Mouse (Mus musculus) spleen, adult 2 months (tissue): ENCODE data around the gene Rad51b. TPM values are rescaled to one million over a fixed set of nuclear protein-coding genes. Genes with fewer than 3 reads are reported as not detected.

Experiments used
- DNase-seq, 2 experiments: peaks; one replicate each; pipeline versions ENCODE4 v3.0.0 to v3.0.0-alpha.2; 2012 to 2021; ENCODE audit warnings: low spot score in 2 of 2, low read depth in 1 of 2
- H3K27ac ChIP-seq: fragments of 200-500 bp; 2 replicates; pipeline ENCODE4 v1.5.1; 2012; ENCODE audit warnings: low read length, inconsistent platforms; ENCODE audit not compliant: insufficient read depth
- H3K27me3 ChIP-seq: fragments of 200-500 bp; 2 replicates; pipeline ENCODE4 v1.6.1; 2012; ENCODE audit warnings: mild to moderate bottlenecking, moderate library complexity, low read length, inconsistent platforms; ENCODE audit not compliant: control insufficient read depth, insufficient read depth
- H3K36me3 ChIP-seq: fragments of 200-500 bp; 2 replicates; pipeline ENCODE4 v1.6.1; 2012; ENCODE audit warnings: mild to moderate bottlenecking, low read length, inconsistent platforms; ENCODE audit not compliant: control insufficient read depth, insufficient read depth
- H3K4me1 ChIP-seq: fragments of 200-500 bp; 2 replicates; pipeline ENCODE4 v1.6.1; 2011; ENCODE audit warnings: inconsistent platforms; ENCODE audit not compliant: control insufficient read depth, insufficient read depth, insufficient read length
- H3K4me3 ChIP-seq: fragments of 200-500 bp; 2 replicates; pipeline ENCODE4 v1.5.1; 2011; ENCODE audit warnings: mild to moderate bottlenecking, inconsistent platforms; ENCODE audit not compliant: insufficient read depth, insufficient read length; ENCODE audit errors: extremely low read depth
- CTCF ChIP-seq: fragments of 200-500 bp; IDR thresholded peaks from 2 replicates; pipeline ENCODE4 v1.5.1; 2011; ENCODE audit warnings: mild to moderate bottlenecking, inconsistent platforms; ENCODE audit not compliant: insufficient read depth, insufficient read length, insufficient replicate concordance; ENCODE audit errors: extremely low read depth
- POLR2A ChIP-seq: fragments of 200-500 bp; IDR thresholded peaks from 2 replicates; pipeline ENCODE4 v1.6.1; 2011; ENCODE audit warnings: low read depth, low read length, inconsistent platforms
- whole genome bisulfite sequencing: fragments of 180-500 bp; shearing (Covaris S2); methylation state at CpG from one replicate; pipeline ENCODE4 v1.1.7; 2018; 5-methylcytosine and 5-hydroxymethylcytosine counted together
- polyA plus RNA-seq: library from polyadenylated mRNA; depleted of rRNA; stranded (reverse); fragments of >200 nt; gene quantifications from 2 replicates; pipeline ENCODE4 v1.2.3, GENCODE M21; 2012

Gene Rad51b
- polyA plus RNA-seq, 1 experiment = 0.26 TPM

DNA sequence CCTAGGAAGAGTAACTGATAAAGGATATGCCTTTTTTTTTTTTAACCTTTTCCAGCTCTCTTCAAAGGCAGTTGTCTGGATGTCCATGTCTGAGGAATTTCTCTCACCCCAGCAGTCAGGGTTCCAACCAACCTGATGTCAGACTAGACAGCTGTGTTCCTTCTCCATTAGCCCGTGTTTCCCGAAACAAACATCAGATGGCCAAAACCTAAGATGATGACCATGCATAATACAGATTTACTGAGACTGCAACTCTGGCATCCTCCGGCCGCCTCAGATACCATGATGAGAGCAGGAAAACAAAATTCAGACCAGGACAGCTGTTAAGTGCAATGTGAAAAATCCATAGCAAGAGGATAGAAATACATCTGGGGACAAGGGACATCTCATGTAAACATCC lies 460.7 kb downstream of the Rad51b start:
- Histone ChIP-seq H3K4me3 (no peak overlapping the region), H3K27me3 (no peaks in the 10 kb centered on the region), H3K27ac (no peak overlapping the region), H3K36me3 (no peaks in the 10 kb centered on the region), H3K4me1 (peaks cover 10% of the 10 kb centered on the region; the same call in 1 of the 2 replicates)
- 83% methylated on average over 4 of the region's 4 CpGs for WGBS
- DNase-seq = no peak
- TF ChIP-seq CTCF = no peak
- TF ChIP-seq POLR2A = no peak

- TF ChIP-seq CTCF = no peak
- TF ChIP-seq POLR2A = no peak
- peak overlapping the region; percentile 34; the same call in 1 of the 2 replicates for H3K27ac ChIP-seq
- no peak overlapping the region for H3K4me3 ChIP-seq
- peaks cover 10% of the 10 kb centered on the region; the same call in 1 of the 2 replicates for H3K4me1 ChIP-seq
- WGBS = 67% methylated on average over 8 of the region's 8 CpGs
- no peaks in the 10 kb centered on the region for H3K36me3 ChIP-seq
- DNase-seq = no peak
- H3K27me3 ChIP-seq = no peaks in the 10 kb centered on the region
Measured at GRCm38 (mm10) chr12:79759180-79759902, 462.3 kb downstream of the Rad51b start.

DNA sequence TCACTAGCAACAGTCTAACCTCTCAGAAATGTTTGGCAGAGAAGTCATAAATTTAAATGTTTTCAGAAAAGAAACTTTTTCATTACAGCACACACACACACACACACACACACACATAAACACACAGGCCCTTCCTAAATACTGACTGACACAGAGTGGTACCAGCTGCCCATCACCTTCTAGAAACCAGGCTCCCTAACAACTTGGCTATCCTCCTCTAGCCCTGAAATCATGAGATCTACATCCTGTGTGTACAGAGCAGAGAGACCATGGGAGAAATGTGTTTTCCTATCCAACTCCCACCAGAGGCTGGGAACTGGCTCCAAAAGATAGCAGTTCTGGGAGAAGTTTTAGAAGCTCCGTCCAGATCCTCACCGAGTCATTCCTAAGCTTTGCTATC lies 464.1 kb downstream of the Rad51b start:
- Histone ChIP-seq H3K4me1 (peaks cover 13% of the 10 kb centered on the region; the same call in 1 of the 2 replicates), H3K36me3 (no peaks in the 10 kb centered on the region), H3K4me3 (no peak overlapping the region), H3K27ac (no peak overlapping the region), H3K27me3 (no peaks in the 10 kb centered on the region)
- WGBS = 94% methylated on average over 2 of the region's 2 CpGs
- TF ChIP-seq CTCF (no peak), POLR2A (no peak)
- DNase-seq = no peak

DNA sequence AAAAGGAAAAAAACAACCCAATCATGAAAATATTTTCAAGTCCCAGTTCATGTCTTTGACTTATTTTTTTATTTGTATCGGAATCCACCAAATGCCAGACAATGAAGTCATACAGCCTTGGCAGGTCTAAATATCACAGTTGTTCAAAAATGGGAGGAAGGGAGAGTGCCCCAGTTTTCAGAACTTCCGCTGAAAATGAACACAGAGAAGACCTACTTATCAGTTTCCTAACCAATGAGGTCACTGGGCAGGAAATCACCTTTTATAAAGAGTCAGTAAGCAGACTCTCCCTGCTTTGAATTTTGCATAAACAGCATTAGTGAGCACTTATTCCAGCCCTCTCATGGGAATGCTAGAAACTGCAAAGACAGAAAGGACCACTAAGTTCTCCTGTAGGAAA lies 465.0 kb downstream of the Rad51b start:
- H3K27ac ChIP-seq = 0 out of 2 replicates have a peak overlapping the region, but pooled peaks have one; percentile 38
- no peak for TF ChIP-seq POLR2A
- TF ChIP-seq CTCF = no peak
- 73% methylated on average over 2 of the region's 2 CpGs for WGBS
- no peak for DNase-seq
- no peak overlapping the region for H3K4me3 ChIP-seq
- H3K27me3 ChIP-seq = no peaks in the 10 kb centered on the region
- no peaks in the 10 kb centered on the region for H3K36me3 ChIP-seq
- peaks cover 13% of the 10 kb centered on the region; the same call in 1 of the 2 replicates for H3K4me1 ChIP-seq

- Histone ChIP-seq H3K4me3 (no peak overlapping the region), H3K27me3 (no peaks in the 10 kb centered on the region), H3K4me1 (peaks cover 13% of the 10 kb centered on the region; the same call in 1 of the 2 replicates), H3K27ac (0 out of 2 replicates have a peak overlapping the region, but pooled peaks have one; percentile 38), H3K36me3 (no peaks in the 10 kb centered on the region)
- DNase-seq = no peak
- TF ChIP-seq POLR2A (no peak), CTCF (no peak)
- WGBS = 62% methylated on average over 7 of the region's 7 CpGs
Measured at GRCm38 (mm10) chr12:79762570-79763275, 465.6 kb downstream of the Rad51b start.

GRCm38 (mm10) chr12:79766116-79766515 lies 469.0 kb downstream of the Rad51b start:
- H3K36me3 ChIP-seq = no peaks in the 10 kb centered on the region
- TF ChIP-seq CTCF = no peak
- no peak for TF ChIP-seq POLR2A
- no peak for DNase-seq
- H3K27me3 ChIP-seq = no peaks in the 10 kb centered on the region
- no peak overlapping the region for H3K27ac ChIP-seq
- WGBS = 86% methylated on average over 6 of the region's 6 CpGs
- H3K4me3 ChIP-seq = no peak overlapping the region
- peaks cover 10% of the 10 kb centered on the region; the same call in 1 of the 2 replicates for H3K4me1 ChIP-seq
